Mouse (Mus musculus): ENCODE measurements at regions not wholly inside any gene's neighbourhood (a gene's known extent, or its start where the extent isn't known, plus 50 kb on each side); places are given as distances from the start of the nearest gene placed in this dataset.

DNA sequence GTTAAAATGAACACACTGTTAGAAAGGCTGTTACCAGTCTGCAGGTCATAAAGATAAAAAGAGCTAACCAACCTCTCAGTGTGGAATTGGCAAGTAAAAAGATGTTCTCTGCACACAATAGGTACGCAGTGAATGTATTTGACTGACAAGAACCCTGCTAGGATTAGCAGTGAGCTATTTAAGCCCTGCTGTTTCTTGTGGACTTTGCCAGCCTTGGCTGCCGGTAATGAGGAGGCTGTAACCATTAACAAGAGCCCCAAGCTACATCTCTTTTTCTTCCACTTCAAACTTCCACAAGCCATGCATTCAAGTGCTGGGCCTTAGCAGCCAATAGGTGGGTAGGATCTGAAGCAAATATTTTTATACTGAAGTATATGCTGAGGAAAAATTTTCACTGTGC, 717.5 kb downstream of the Cypt12 start:
- TF ChIP-seq CTCF (IDR thresholded peaks at IDR 0.05; ENCODE audit: low read depth) = no peak
- TF ChIP-seq EP300 (optimal IDR thresholded peaks at IDR 0.05) = no peak

Measured in stomach, postnatal 0 days (tissue).